Mouse (Mus musculus) kidney, postnatal 4 days (tissue): ENCODE measurements around the gene Znrf4.

ENCODE experiments used
- DNase-seq, 2 experiments: peaks; one replicate each; pipeline ENCODE4 v3.0.0; 2021; ENCODE audit warnings: mixed read lengths in 2 of 2

Znrf4 gene

DNA sequence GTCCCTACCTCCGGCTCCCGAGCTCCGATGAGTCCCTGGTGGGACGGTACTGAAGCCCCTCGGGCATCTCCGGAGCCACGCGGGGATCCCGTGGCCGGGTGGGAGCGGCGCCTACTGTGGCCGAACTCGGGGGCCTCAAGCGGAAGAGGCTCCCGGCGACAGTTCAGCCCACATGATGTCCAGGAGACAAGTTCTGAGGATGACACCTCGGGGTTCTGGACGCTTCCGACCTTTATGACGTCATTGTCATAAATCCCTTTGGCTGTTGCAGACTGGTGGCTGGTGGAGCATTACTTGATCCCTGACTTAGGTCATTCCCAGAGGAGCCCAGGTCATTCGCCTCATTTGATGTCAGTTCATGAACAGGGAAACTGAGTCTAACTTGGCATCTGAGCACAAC, at the start of gene Znrf4:
Gene Znrf4, minus strand, starts transcription at position 122 of the 400 bp plus-strand sequence.
- no peak for DNase-seq

- DNase-seq: no peak
These were observed 49.6 kb upstream of the Znrf4 start for GRCm38 (mm10) chr17:56561866-56562265.

GRCm38 (mm10) chr17:56560131-56560530, 47.9 kb upstream of the Znrf4 start:
- DNase-seq: no peak

DNA sequence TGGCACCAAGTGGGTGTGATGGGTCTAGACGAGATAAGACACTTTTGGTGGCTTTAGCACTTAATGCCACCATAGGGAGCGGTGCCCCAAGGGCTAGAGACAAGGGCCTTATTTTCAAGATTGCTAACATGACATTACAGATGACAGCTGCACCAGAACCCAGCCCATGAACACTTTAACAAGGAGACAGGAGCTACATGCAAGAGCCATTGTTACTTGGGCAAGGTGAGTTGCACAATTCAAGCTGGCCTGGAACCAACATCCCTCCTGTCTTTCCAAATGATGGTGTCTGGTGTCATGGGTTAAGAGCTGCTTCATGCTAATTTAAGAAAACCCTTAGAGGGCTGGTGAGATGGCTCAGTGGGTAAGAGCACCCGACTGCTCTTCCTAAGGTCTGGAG, 47.2 kb upstream of the Znrf4 start:
- no peak for DNase-seq

DNA sequence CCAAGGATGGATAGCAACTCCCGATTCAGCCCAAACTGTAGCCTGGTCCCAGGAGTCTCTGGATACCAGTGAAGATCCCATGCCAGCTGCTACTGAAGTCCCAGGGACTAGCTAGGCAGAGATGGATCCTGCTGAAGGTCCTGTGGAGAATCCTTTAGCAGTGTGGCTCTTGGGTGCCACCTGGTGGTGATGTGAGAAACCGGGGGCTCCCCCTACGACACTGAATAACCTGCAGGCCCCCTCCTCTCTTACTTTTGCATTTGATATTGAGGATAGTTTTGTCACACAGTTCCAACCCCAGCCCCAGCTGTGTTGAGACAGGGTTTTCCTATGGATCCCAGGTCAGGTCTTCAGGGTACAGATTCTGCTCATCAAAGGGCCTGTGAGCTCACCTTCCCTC, 46.2 kb upstream of the Znrf4 start:
- DNase-seq: peak; percentile 81 to 83

DNA sequence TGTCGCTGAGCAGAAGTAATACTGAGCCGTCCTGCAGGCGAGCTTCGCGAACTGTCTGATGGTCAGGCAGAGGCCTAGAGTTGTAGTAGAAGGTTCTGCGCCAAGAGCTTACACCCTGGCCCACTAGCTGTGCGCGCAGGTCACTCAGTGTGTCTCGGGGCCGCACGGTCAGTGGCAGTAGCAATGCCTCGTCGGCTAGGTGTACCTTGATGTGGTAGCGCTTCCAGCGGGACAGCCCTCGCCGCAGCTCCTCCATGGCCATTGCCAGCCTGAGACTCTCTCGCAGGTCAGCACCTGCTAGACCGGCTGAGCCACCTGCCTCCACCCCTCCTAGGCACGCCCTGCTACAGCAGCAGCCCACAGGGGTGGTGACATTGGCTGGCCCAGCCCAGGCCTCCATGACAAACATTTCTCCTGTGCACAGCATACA, 41.9 kb upstream of the Znrf4 start, which contains the start of gene Gm20219:
Gene Gm20219, minus strand, starts transcription at position 266 of the 430 bp plus-strand sequence.
- DNase-seq: peak; percentile 41 to 60

DNA sequence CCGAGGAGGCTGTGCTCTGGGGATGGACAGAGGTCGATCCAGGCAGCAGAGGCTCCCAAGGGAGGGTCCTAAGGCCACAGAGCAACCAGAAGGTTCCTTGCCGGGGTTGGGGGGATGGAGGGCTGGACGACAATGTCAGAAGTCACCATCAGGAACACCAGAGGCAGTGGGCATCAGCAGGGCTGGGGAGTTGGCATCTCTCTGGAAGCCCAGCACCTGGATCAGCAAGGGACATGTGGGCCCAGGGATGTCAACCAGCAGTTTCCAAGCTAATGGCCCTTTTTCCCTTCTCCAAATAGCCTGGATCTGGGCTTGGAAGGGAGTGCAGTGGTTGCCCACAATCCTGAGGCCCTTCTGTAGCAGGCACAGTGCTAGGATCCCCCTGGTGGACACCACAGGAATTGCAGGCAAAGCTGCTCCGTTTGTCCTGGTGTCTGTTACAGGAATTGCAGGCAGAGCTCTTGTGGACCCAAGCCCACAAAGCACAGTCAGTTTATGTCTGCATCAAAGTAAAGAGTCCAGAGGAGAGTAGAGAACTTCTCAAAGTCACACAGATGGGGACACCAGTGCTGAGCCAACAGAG, 40.6 kb upstream of the Znrf4 start:
- DNase-seq: peak; percentile 69

GRCm38 (mm10) chr17:56551841-56552581, 39.8 kb upstream of the Znrf4 start:
- peak in 1 of 2 experiments; percentile 3 for DNase-seq

GRCm38 (mm10) chr17:56550784-56551475, 38.7 kb upstream of the Znrf4 start:
- peak in 1 of 2 experiments; percentile 5 for DNase-seq

- no peak for DNase-seq
These were observed 36.4 kb upstream of the Znrf4 start for GRCm38 (mm10) chr17:56548605-56549105.

GRCm38 (mm10) chr17:56547846-56548604, 35.8 kb upstream of the Znrf4 start:
- DNase-seq: no peak

DNA sequence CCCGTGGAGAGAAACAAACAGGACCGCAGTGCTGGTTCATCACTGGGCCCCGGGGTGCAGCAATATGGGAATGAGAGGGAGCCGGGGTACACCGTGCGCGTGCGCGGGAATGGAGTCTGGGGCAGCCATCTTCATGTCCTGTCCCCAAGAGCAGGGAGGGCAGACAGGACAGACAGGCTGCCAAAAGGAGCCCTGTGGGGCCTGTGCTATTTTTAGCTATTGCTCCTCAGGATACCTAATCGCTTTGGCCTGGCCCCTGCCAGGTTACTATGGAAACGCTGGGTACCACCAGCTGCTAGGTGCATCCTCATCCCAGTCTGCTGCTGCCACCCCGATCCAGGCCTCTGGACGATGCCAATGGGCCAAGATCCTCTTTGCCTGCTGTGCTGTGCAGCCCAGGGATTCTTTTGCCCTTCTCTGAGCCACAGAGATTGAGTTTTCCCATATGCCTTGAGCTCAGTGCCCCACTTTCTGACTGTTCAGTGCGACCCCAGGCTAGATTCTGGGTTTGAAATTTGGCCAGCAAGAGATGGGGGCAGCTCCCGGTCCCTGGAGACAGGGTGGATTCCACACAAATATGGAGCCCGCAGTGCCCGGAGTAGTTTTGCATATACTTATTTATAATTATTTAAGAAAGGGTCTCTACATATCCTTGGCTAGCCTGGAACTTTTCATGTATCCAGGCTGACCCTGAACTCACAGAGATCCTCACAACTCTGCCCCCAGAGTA, 35.0 kb upstream of the Znrf4 start:
- no peak for DNase-seq

- no peak for DNase-seq
These were observed 34.3 kb upstream of the Znrf4 start for GRCm38 (mm10) chr17:56546576-56546975.

DNA sequence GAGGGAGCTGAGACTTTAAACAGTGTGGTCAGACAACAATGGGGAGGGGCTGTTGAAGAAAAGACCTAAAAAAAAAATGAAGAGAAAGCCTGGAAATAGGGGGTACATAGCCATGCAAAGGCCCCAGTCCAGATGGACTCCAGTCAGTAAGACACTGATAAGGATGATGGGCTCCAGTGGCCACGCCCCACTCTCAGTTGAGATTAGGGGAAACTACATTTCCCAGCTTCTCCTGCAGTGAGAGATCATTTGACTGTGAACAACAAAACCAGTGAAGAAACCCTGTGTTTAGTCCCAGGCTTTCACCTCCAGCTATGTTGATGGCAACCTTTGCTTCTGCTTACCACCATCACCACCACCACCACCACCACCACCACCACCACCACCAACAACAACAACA, 33.7 kb upstream of the Znrf4 start:
- DNase-seq: no peak

- DNase-seq: no peak
These were observed 32.6 kb upstream of the Znrf4 start for GRCm38 (mm10) chr17:56544699-56545387.

- DNase-seq: no peak
These were observed 31.5 kb upstream of the Znrf4 start for GRCm38 (mm10) chr17:56543684-56544224.

- DNase-seq: no peak
These were observed 30.5 kb upstream of the Znrf4 start for GRCm38 (mm10) chr17:56542736-56543135.

DNA sequence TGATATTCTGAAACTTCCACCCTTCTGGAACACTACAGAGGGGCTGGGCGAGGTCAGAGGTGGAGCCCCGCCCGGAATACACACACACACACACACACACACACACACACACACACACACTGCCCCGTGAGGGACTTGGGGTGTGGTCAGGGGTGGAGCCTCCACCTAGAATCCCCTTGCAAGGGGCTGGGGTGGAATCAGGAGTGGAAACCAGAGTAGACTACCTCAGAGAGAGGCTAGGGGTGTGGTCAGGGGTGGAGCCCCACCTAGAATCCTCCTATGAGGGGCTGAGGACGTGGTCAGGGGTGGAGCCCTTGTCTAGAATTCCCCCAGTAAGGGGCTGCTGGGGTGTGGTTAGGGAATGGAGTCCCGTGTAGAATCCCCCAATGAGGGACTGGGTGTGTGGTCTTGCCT, 28.3 kb upstream of the Znrf4 start:
- no peak for DNase-seq

GRCm38 (mm10) chr17:56537912-56538311, 25.7 kb upstream of the Znrf4 start:
- no peak for DNase-seq

DNA sequence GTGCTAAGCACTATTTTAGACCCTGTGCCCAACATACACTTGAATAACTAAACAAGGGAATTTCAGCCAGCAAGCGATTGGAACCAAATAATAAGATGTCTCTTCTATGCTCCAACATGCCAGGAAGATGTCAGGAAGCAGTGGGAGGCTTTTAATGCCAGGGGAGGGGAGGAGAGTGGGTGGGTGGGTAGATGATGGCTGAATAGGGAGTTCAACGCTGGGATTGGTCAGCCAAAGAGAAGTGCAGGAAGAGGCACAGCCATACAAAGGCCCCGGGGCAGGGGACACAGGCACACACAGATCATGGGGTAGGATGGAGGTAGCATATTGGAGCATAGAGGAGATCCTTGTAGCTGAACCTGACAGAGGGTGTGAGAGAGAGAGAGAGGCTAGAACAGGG, 24.6 kb upstream of the Znrf4 start:
- no peak for DNase-seq

- DNase-seq: no peak
These were observed 24.0 kb upstream of the Znrf4 start for GRCm38 (mm10) chr17:56536192-56536591.
